Mouse (Mus musculus): ENCODE measurements around the gene Pex5l.

Pex5l gene

GRCm38 (mm10) chr3:33063590-33063989 lies 79.5 kb downstream of the Pex5l start:
- in situ Hi-C loops (cut with MboI): no loop called here

GRCm38 (mm10) chr3:33061428-33061827 lies 81.6 kb downstream of the Pex5l start:
- in situ Hi-C loops (cut with MboI): no loop called here

GRCm38 (mm10) chr3:33061016-33061415 lies 82.0 kb downstream of the Pex5l start:
- in situ Hi-C loops (cut with MboI): no loop called here

GRCm38 (mm10) chr3:33060343-33060937 lies 82.6 kb downstream of the Pex5l start:
- in situ Hi-C loops (cut with MboI): no loop called here

- in situ Hi-C loops (cut with MboI): no loop called here
These were observed 94.7 kb downstream of the Pex5l start for GRCm38 (mm10) chr3:33048304-33048703.

GRCm38 (mm10) chr3:33044799-33045106 lies 98.3 kb downstream of the Pex5l start:
- in situ Hi-C loops (cut with MboI): no loop called here

GRCm38 (mm10) chr3:33043896-33044798 lies 98.9 kb downstream of the Pex5l start:
- in situ Hi-C loops (cut with MboI): no loop called here

- in situ Hi-C loops (cut with MboI): no loop called here
These were observed 118.5 kb downstream of the Pex5l start for GRCm38 (mm10) chr3:33024566-33024965.

GRCm38 (mm10) chr3:33003901-33004300 lies 139.1 kb downstream of the Pex5l start:
- in situ Hi-C loops (cut with MboI): no loop called here

- in situ Hi-C loops (cut with MboI): no loop called here
These were observed 141.3 kb downstream of the Pex5l start for GRCm38 (mm10) chr3:33001769-33002168.

- in situ Hi-C loops (cut with MboI): no loop called here
These were observed 142.5 kb downstream of the Pex5l start for GRCm38 (mm10) chr3:33000383-33001015.

GRCm38 (mm10) chr3:32991713-32992575 lies 151.1 kb downstream of the Pex5l start:
- in situ Hi-C loops (cut with MboI): no loop called here

GRCm38 (mm10) chr3:32987806-32988205 lies 155.2 kb downstream of the Pex5l start:
- in situ Hi-C loops (cut with MboI): no loop called here

- in situ Hi-C loops (cut with MboI): no loop called here
These were observed 157.9 kb downstream of the Pex5l start for GRCm38 (mm10) chr3:32985141-32985540.

GRCm38 (mm10) chr3:32979981-32980380 lies 163.1 kb downstream of the Pex5l start:
- in situ Hi-C loops (cut with MboI): no loop called here

- in situ Hi-C loops (cut with MboI): no loop called here
These were observed 163.8 kb downstream of the Pex5l start for GRCm38 (mm10) chr3:32979238-32979637.

GRCm38 (mm10) chr3:32970257-32970656 lies 172.8 kb downstream of the Pex5l start:
- in situ Hi-C loops (cut with MboI): no loop called here

- in situ Hi-C loops (cut with MboI): no loop called here
These were observed 174.2 kb downstream of the Pex5l start for GRCm38 (mm10) chr3:32968671-32969425.

- in situ Hi-C loops (cut with MboI): no loop called here
These were observed 177.5 kb downstream of the Pex5l start for GRCm38 (mm10) chr3:32965528-32965927.

- in situ Hi-C loops (cut with MboI): no loop called here
These were observed 181.6 kb downstream of the Pex5l start for GRCm38 (mm10) chr3:32961494-32961893.

GRCm38 (mm10) chr3:32951382-32951781 lies 191.7 kb downstream of the Pex5l start:
- in situ Hi-C loops (cut with MboI): no loop called here
